Mouse (Mus musculus): ENCODE results near the gene Olah.

Gene Olah

DNA sequence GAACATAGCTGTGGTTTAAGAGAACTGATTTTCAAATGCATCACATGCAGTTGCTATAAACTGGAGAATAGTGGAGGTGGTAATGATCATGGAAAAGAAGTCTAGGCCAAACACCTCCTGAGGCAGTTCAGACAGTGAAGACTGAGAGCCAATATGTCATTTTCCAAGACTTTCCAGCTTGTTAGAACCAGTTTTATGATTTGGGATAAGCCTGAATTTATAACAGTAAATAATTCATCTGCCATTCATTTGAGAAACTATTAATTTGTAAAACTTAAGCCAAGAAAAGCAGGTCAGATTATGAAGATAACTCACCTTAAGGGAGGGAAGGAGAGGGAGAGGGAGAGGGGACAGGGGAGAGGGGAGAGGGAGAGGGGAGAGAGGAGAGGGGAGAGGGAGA lies 43.9 kb downstream of the Olah start:
- no peak for DNase-seq (ENCODE audit: low read depth, low spot score)

DNA sequence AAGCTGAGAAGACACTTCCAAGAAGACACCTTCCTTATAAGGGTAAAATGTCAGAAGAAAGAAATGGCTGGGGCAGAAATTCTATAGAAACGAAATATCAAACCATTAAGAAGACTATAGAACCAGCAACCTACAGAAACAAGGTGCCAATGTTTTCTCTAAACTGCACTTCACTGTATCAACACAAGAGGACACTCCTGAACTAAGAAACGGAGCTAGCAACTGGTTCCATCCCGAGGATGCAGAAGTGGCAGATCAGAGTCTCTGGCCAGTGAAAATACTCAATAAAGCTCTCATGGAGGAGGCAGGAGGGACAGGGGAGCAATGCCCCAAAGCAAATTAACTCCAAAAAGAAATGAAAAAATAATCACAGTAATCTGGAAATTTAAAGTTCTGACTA lies 48.1 kb downstream of the Olah start:
- no peak for DNase-seq (ENCODE audit: low read depth, low spot score)

DNA sequence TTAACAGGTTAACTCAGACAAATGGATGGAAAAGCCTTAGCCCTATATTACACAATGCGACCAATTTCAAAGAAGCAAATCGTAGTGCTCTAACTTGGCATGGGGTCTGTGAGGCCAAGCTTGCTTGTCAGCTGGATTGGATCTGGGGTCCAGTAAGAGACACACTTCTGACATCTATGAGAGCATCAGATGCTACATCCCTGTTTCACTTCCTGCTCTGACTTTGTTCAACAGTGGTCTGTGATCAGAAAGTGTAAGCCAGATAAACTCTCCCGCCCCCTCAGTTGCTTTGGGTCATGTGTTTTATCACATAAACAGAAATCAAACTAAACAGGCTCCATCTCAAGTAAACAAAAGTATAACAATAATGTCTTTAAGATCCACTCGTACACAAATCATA lies 48.6 kb downstream of the Olah start:
- no peak for DNase-seq (ENCODE audit: low read depth, low spot score)

DNA sequence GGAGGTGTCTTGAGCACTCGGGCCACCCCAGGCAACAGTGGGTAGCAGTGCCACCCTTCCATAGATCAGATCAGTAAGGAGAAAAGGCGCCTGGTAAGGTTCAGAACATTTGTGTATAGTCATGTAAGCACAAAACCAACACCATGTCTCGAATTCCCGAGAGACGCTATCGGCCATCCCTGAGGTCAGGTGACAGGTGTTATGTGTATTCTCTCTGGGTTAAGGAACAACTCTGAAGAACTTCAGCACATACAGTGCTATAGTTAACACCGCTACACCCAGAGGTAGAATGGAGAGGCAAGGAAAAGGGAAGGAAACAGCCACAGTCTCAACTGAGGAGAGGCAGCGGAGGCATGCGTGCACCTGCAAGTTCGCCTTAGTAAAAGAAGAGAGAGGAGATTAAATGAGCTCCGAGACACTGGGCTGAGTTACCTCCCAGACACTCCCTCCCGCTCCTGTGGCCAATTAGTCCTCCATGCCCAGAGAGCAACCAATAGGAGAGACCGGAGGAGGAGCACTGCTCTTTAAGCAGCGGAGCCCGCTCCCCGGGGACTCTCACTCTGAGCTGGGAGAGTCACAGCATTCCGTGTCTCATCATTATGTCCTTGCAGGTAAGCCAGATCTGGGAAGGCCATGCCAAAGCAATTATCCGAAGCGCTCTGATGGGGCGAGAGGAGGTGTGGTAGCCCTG lies 61.3 kb downstream of the Olah start, which contains the start of gene Acbd7:
Gene Acbd7, plus strand, starts transcription at position 558 of the 691 bp plus-strand sequence.
- peak; percentile 58 for DNase-seq (ENCODE audit: low read depth, low spot score)

- no peak for DNase-seq (ENCODE audit: low read depth, low spot score)
Measured at GRCm38 (mm10) chr2:3333761-3334160, 63.2 kb downstream of the Olah start.

DNA sequence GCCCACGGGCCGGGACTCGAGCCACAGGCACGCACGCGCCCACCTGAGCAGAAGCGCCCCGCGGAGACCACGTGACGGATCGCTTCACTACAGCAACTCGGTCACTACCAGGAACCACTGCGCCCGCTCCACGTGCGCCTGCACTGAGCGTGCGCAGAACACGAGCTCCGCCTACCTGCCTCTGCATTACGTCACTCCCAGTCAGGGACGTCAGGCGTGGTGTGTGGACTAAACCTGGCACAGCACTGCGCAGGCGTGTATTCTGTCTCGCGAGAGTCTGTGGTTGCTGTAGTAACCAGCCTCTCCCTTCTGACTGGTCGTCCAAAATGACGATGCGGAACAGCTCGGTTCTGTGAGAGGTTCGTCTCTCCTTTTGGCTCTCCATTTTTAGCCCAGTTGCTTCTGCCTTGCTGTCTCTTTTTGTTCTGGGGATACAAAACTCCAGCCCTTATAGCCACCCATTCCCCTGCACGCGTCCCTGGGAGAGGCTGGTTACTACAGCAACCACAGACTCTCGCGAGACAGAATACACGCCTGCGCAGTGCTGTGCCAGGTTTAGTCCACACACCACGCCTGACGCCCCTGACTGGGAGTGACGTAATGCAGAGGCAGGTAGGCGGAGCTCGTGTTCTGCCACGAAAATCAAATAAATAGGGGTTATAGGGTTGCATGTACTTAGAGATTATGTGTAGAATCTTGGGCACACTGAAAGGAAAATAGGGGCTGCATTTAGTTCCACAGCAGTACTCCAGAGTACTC lies 64.3 kb downstream of the Olah start, which contains the start of gene Rpp38:
Gene Rpp38, minus strand, starts transcription at position 160 of the 759 bp plus-strand sequence.
- DNase-seq (ENCODE audit: low read depth, low spot score), result peak; percentile 88

GRCm38 (mm10) chr2:3332056-3332455 lies 65.0 kb downstream of the Olah start:
- DNase-seq (ENCODE audit: low read depth, low spot score), result peak; percentile 27

DNA sequence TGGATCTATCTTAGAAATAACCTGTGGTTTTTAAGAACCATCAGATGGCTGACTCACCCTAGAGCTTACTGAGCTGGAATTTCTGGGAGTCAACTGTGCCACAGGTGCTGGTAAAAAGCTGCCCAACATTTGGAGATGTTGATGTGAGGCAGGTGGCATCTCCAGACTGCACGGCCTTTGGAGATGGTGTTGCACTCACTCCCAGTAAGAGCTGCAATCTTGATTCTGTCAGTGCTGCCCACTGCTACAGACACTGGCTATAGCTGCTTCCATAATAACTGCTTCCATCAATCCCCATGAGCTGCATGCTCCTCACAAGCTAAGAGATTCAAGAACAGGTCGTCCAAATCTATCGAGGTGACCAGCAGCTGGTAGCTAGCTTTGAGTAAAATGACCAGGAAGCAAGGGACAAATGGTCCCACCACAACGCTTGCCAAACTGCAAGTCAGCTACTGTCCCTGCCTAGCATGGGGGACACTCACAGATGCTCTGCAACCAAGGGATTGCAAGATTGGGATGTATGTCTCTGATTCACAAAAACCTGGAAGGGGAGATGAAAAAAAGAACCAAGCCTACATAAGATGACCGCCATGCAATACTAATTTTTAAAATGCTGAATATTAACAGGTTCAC lies 65.8 kb downstream of the Olah start:
- no peak for DNase-seq (ENCODE audit: low read depth, low spot score)

DNA sequence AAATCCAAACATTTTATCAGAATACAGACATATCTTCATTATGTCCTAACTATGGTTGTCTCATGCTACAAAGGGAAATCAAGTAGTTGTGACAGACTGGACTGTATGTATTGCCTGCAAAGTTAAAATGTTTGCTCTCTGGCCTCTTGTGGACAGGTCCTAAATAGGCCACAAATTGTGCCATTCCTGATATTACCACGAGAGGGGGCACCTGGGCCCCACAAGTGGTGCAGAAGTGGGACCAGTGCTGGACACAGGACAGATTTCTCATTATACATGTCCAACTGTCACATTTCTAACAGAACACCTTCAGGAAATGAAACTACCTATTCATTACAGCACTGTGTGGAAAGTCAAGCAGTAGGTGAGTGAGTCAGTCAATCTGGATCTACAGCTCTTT lies 69.7 kb downstream of the Olah start:
- no peak for DNase-seq (ENCODE audit: low read depth, low spot score)

DNA sequence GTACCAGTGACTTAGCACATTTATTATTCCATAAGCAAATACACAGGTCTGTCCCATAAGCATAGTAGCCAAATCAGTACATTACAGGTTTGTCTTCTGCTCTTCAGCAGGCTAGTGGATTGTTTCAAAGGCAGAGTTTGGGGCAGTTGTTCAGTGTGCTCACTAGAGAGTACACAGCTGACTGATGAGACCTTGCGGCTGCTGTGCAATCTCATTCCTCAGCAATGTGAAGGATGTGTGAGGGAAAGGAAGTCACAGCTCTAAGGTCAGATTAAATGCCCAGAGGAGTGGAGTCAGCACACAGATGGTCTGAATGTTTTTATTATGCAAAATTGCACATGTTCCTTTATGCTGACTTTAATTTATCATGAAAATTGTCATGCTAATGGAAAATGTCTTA lies 70.5 kb downstream of the Olah start:
- DNase-seq (ENCODE audit: low read depth, low spot score), result no peak

DNA sequence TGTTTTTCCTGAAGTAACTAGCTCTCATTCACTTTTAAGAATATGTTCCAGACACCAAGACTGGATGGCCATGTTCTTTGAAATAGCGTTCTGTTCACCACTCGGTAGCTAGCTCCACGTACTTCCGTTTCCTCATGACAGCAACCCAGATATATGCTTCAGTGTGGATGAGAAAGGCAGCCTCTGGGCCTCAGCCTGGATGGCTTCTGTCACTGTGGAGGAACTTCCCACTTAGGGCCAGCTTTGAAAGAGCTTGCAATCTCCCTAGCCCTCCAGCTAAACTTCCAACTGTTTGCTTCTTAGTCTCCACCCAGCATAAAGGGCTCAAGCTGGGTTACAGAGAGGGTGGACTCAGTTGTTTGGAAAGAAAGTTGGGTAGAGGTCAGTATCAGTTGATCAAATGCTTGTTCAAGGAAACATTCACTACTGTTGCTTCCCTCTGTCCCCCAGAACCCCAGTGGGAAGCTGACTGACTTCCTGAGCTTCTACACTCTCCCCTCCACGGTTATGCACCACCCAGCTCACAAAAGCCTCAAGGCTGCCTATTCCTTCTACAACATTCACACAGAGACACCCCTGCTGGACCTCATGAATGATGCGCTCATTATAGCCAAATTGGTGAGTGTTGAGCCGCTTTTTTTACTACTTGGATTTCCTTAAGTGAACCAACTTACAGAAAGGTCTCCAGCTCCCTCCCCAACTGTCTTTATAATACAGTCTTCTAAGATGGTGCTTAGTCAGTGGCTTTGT lies 72.5 kb downstream of the Olah start:
- DNase-seq (ENCODE audit: low read depth, low spot score), result no peak

GRCm38 (mm10) chr2:3323132-3323531 lies 73.9 kb downstream of the Olah start:
- no peak for DNase-seq (ENCODE audit: low read depth, low spot score)

- no peak for DNase-seq (ENCODE audit: low read depth, low spot score)
Measured at GRCm38 (mm10) chr2:3305426-3306025, 91.5 kb downstream of the Olah start.

DNA sequence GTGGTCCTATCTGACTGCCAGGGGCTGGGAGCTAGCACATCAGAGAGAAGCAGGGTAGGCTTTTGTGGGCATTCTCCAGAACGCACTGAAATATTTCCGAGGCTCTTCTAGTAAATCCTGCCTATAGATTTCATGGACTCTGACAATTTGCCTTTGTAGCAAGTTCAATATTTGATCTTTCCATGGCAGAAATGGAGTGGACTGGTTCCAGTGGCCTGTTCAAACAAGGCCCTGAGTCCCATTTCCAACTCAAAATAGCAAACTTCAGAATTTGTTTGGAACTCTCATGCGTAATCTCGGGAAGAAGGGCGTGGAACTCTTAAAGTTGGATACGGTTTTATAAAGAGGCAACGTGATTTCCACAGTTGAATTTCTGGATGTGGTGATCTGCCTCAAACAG lies 101.2 kb downstream of the Olah start:
- DNase-seq (ENCODE audit: low read depth, low spot score), result no peak

GRCm38 (mm10) chr2:3292170-3292569 lies 104.8 kb downstream of the Olah start:
- DNase-seq (ENCODE audit: low read depth, low spot score), result no peak

All from c-Kit-negative CD71-positive TER-119-positive erythroid progenitor cells, embryonic 14.5 days (primary cell).